Comparison of ENCODE assay signal across 10 mouse cellular contexts in the genomic region with DNA sequence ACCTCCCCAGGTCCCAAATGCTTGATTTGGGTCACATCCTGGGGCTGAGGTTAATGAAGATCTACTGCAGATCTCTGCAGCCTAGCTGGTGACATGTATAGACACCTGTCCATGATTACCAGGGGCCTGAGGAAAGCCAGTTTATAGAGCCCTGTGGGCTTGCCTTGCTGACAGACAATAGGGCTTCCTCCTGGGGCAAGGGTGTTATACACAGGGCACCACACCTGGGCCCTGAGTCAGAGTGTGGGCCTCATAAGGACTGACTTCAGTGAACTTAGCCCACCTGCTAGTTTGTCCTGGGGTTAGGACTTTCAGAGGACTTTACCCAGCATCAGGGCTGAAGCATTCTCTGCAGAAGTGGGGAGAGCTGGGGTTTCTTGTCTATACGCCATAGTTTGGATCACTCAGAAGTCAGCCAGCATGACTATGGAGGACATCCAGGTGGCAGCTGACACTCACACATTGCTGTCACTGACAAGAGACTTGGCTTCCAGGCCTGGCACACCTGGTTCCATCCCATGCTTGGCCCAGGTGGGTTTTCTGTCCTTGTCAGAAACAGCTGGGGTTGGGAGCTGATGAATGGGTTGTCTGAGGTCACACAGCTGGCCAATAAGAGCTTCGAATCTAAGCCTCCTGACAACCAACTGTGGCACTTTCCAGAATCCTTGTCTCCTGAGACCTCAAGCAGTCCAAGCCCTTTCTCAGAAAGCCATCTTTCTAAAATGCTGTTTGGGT.
A peak's percentile ranks its signal among the peaks of the same experiment; 100 is the strongest.
DNase-seq lines count a peak whose midpoint lies in the region; ATAC-seq and TF ChIP-seq lines count a peak whose summit lies in the region.
"Had no signal": no experiment of that assay in that cellular context is flagged by ENCODE, and none has a peak within 500 bp of the region (broad histone marks: within the 10 kb centered on the region; RNA-seq: fewer than 3 reads in every experiment).

No protein-coding gene starts in this region.

- ATAC-seq in forebrain, embryonic 14.5 days = 0 out of 2 replicates have a peak, but pooled peaks have one; percentile 18
- ATAC-seq in forebrain, postnatal 0 days = no peak
- ATAC-seq in midbrain, embryonic 11.5 days (ENCODE audit: low FRiP score) = peak; percentile 20; the same call in 1 of the 2 replicates
- ATAC-seq in midbrain, postnatal 0 days (ENCODE audit: low FRiP score) = no peak
- 0 out of 2 replicates have a peak, but pooled peaks have one; percentile 2 for ATAC-seq in midbrain, embryonic 14.5 days (ENCODE audit: low FRiP score, low TSS enrichment)

- no peak overlapping the region for H3K27ac ChIP-seq in forebrain, embryonic 14.5 days (ENCODE audit: low read depth, low read length)
- no peak overlapping the region for H3K27ac ChIP-seq in forebrain, postnatal 0 days (ENCODE audit: low read depth, low read length)
- H3K27ac ChIP-seq in midbrain, embryonic 11.5 days (ENCODE audit: low read depth, low read length) = no peak overlapping the region
- H3K27ac ChIP-seq in midbrain, postnatal 0 days (ENCODE audit: low read depth, low read length) = no peak overlapping the region
- H3K27ac ChIP-seq in midbrain, embryonic 14.5 days (replicated peaks; ENCODE audit: low read depth, low read length) = no peak overlapping the region
- H3K27ac ChIP-seq: intestine, embryonic 15.5 days had no signal

- TF ChIP-seq CTCF in forebrain, postnatal 0 days (IDR thresholded peaks at IDR 0.05; ENCODE audit: low read depth) = no peak
- no peak for TF ChIP-seq CTCF in midbrain, postnatal 0 days (IDR thresholded peaks at IDR 0.05)

- peaks cover 6% of the 10 kb centered on the region for H3K4me1 ChIP-seq in forebrain, embryonic 14.5 days (ENCODE audit: control insufficient read depth, insufficient read depth, low read length)
- H3K4me1 ChIP-seq in forebrain, postnatal 0 days (ENCODE audit: insufficient read depth) = 0 out of 2 replicates have a peak, but pooled peaks cover 3% of the 10 kb centered on the region
- peaks cover 12% of the 10 kb centered on the region; the same call in 1 of the 2 replicates for H3K4me1 ChIP-seq in midbrain, embryonic 11.5 days (ENCODE audit: control insufficient read depth, insufficient read depth, low read length)
- 0 out of 2 replicates have a peak, but pooled peaks cover 7% of the 10 kb centered on the region for H3K4me1 ChIP-seq in midbrain, postnatal 0 days (ENCODE audit: insufficient read depth, low read length)
- peaks cover 15% of the 10 kb centered on the region for H3K4me1 ChIP-seq in midbrain, embryonic 14.5 days (ENCODE audit: control insufficient read depth, insufficient read depth, low read length)
- H3K4me1 ChIP-seq: intestine, embryonic 15.5 days had no signal

- WGBS in forebrain, embryonic 14.5 days = 88% methylated on average over 2 of the region's 2 CpGs
- WGBS in forebrain, postnatal 0 days = 82% methylated on average over 2 of the region's 2 CpGs
- 86% methylated on average over 2 of the region's 2 CpGs for WGBS in midbrain, embryonic 11.5 days
- 92% methylated on average over 2 of the region's 2 CpGs for WGBS in midbrain, postnatal 0 days
- WGBS in midbrain, embryonic 14.5 days = 87% methylated on average over 2 of the region's 2 CpGs

- H3K9me3 ChIP-seq in forebrain, embryonic 14.5 days (replicated peaks; ENCODE audit: control insufficient read depth, low read length) = no peaks in the 10 kb centered on the region
- H3K9me3 ChIP-seq in forebrain, postnatal 0 days (ENCODE audit: low read length) = no peaks in the 10 kb centered on the region
- H3K9me3 ChIP-seq in midbrain, embryonic 11.5 days (ENCODE audit: control insufficient read depth, low read length) = no peaks in the 10 kb centered on the region
- H3K9me3 ChIP-seq in midbrain, postnatal 0 days (ENCODE audit: low read length) = no peaks in the 10 kb centered on the region
- H3K9me3 ChIP-seq in midbrain, embryonic 14.5 days (ENCODE audit: control insufficient read depth, low read length) = no peaks in the 10 kb centered on the region
- H3K9me3 ChIP-seq: heart, embryonic 12.5 days; intestine, embryonic 15.5 days had no signal

- H3K4me3 ChIP-seq in forebrain, embryonic 14.5 days (ENCODE audit: low read depth, low read length) = no peak overlapping the region
- no peak overlapping the region for H3K4me3 ChIP-seq in forebrain, postnatal 0 days (ENCODE audit: low read depth, low read length)
- no peak overlapping the region for H3K4me3 ChIP-seq in midbrain, embryonic 11.5 days (ENCODE audit: low read depth, low read length)
- H3K4me3 ChIP-seq in midbrain, postnatal 0 days (ENCODE audit: low read depth, low read length) = no peak overlapping the region
- H3K4me3 ChIP-seq in midbrain, embryonic 14.5 days (replicated peaks; ENCODE audit: low read depth, low read length) = no peak overlapping the region
- H3K4me3 ChIP-seq: heart, embryonic 12.5 days; intestine, embryonic 15.5 days had no signal

- no peak for DNase-seq in forebrain, embryonic 14.5 days (ENCODE audit: low spot score)
- no peak for DNase-seq in forebrain, postnatal 0 days
- DNase-seq in midbrain, embryonic 11.5 days (ENCODE audit: low spot score, missing footprints) = no peak
- no peak for DNase-seq in midbrain, postnatal 0 days (ENCODE audit: low spot score)
- no peak for DNase-seq in midbrain, embryonic 14.5 days
- no peak for DNase-seq in MN1 (ENCODE audit: low spot score)
- DNase-seq in ovary, postnatal 36 days (ENCODE audit: low spot score) = no peak
- DNase-seq in Muller cell, postnatal 12 days (ENCODE audit: inconsistent ontology term) = no peak

- H3K36me3 ChIP-seq in forebrain, embryonic 14.5 days (ENCODE audit: control insufficient read depth, insufficient read depth, low read length) = no peaks in the 10 kb centered on the region
- no peaks in the 10 kb centered on the region for H3K36me3 ChIP-seq in forebrain, postnatal 0 days (ENCODE audit: insufficient read depth)
- H3K36me3 ChIP-seq in midbrain, embryonic 11.5 days (ENCODE audit: control insufficient read depth, insufficient read depth, low read length) = no peaks in the 10 kb centered on the region
- H3K36me3 ChIP-seq in midbrain, postnatal 0 days (ENCODE audit: insufficient read depth, low read length) = no peaks in the 10 kb centered on the region
- H3K36me3 ChIP-seq in midbrain, embryonic 14.5 days (ENCODE audit: control insufficient read depth, insufficient read depth, low read length) = no peaks in the 10 kb centered on the region
- H3K36me3 ChIP-seq: heart, embryonic 12.5 days; intestine, embryonic 15.5 days had no signal

- H3K9ac ChIP-seq in forebrain, embryonic 14.5 days (ENCODE audit: low read length) = no peak overlapping the region
- no peak overlapping the region for H3K9ac ChIP-seq in forebrain, postnatal 0 days
- H3K9ac ChIP-seq in midbrain, embryonic 11.5 days (ENCODE audit: low read length) = no peak overlapping the region
- no peak overlapping the region for H3K9ac ChIP-seq in midbrain, postnatal 0 days (replicated peaks; ENCODE audit: low read length, poor library complexity, severe bottlenecking)
- no peak overlapping the region for H3K9ac ChIP-seq in midbrain, embryonic 14.5 days (replicated peaks; ENCODE audit: low read length)
- H3K9ac ChIP-seq: heart, embryonic 12.5 days; intestine, embryonic 15.5 days had no signal

- no peak overlapping the region for H3K4me2 ChIP-seq in forebrain, embryonic 14.5 days (ENCODE audit: low read length)
- no peak overlapping the region for H3K4me2 ChIP-seq in forebrain, postnatal 0 days (ENCODE audit: low read depth)
- no peak overlapping the region for H3K4me2 ChIP-seq in midbrain, embryonic 11.5 days
- no peak overlapping the region for H3K4me2 ChIP-seq in midbrain, postnatal 0 days (ENCODE audit: low read depth, low read length, poor library complexity, severe bottlenecking)
- H3K4me2 ChIP-seq in midbrain, embryonic 14.5 days (ENCODE audit: low read length) = no peak overlapping the region
- H3K4me2 ChIP-seq: intestine, embryonic 15.5 days had no signal

- H3K27me3 ChIP-seq in forebrain, embryonic 14.5 days (replicated peaks; ENCODE audit: control insufficient read depth, insufficient read depth, low read length) = no peaks in the 10 kb centered on the region
- no peaks in the 10 kb centered on the region for H3K27me3 ChIP-seq in forebrain, postnatal 0 days (ENCODE audit: insufficient read depth, low read length)
- H3K27me3 ChIP-seq in midbrain, embryonic 11.5 days (ENCODE audit: control insufficient read depth, insufficient read depth, low read length) = no peaks in the 10 kb centered on the region
- H3K27me3 ChIP-seq in midbrain, postnatal 0 days (ENCODE audit: insufficient read depth, low read length) = no peaks in the 10 kb centered on the region
- no peaks in the 10 kb centered on the region for H3K27me3 ChIP-seq in midbrain, embryonic 14.5 days (ENCODE audit: control insufficient read depth, insufficient read depth, low read length)
- H3K27me3 ChIP-seq: intestine, embryonic 15.5 days had no signal

Comparison
In these comparisons a context has a peak if more than half of its experiments do, and no peak if none do; other contexts are left out.
1. ATAC-seq: peak in forebrain, embryonic 14.5 days (single experiment), midbrain, embryonic 11.5 days (single experiment) and midbrain, embryonic 14.5 days (single experiment); none in forebrain, postnatal 0 days (single experiment) and midbrain, postnatal 0 days (single experiment).